Mouse (Mus musculus) thymus, adult 2 months (tissue): ENCODE data around the gene Dpp3. TPM values are rescaled to one million over a fixed set of nuclear protein-coding genes. Genes with fewer than 3 reads are reported as not detected.

ENCODE experiments used
- DNase-seq: peaks from one replicate; pipeline ENCODE4 v3.0.0; 2021
- H3K27ac ChIP-seq: fragments of 200-500 bp; 2 replicates; pipeline ENCODE4 v1.5.1; 2012; ENCODE audit warnings: low read length, control low read depth; ENCODE audit not compliant: control insufficient read depth, insufficient read depth
- H3K27me3 ChIP-seq: fragments of 200-500 bp; 2 replicates; pipeline ENCODE4 v1.6.1; 2012; ENCODE audit warnings: mild to moderate bottlenecking, low read length, moderate library complexity, mixed read lengths; ENCODE audit not compliant: control insufficient read depth, insufficient read depth
- H3K36me3 ChIP-seq: fragments of 200-500 bp; 2 replicates; pipeline ENCODE4 v1.6.1; 2012; ENCODE audit warnings: mild to moderate bottlenecking, low read length, moderate library complexity; ENCODE audit not compliant: control insufficient read depth, insufficient read depth
- H3K4me1 ChIP-seq: fragments of 200-500 bp; replicated peaks from 2 replicates; pipeline ENCODE4 v1.6.1; 2012; ENCODE audit warnings: low read length; ENCODE audit not compliant: control insufficient read depth, insufficient read depth
- H3K4me3 ChIP-seq: fragments of 200-500 bp; 2 replicates; pipeline ENCODE4 v1.5.1; 2012; ENCODE audit warnings: mild to moderate bottlenecking, low read length, control low read depth, moderate library complexity; ENCODE audit not compliant: control insufficient read depth, insufficient read depth
- CTCF ChIP-seq: fragments of 200-500 bp; IDR thresholded peaks from 2 replicates; pipeline ENCODE4 v1.5.1; 2012; ENCODE audit warnings: mild to moderate bottlenecking, control low read depth, low read length, moderate library complexity, borderline replicate concordance; ENCODE audit not compliant: control insufficient read depth, poor library complexity, insufficient read depth; ENCODE audit errors: extremely low read depth
- POLR2A ChIP-seq: fragments of 200-500 bp; IDR thresholded peaks from 2 replicates; pipeline ENCODE4 v1.6.1; 2012; ENCODE audit warnings: mild to moderate bottlenecking, low read length, control low read depth, moderate library complexity; ENCODE audit not compliant: control insufficient read depth, poor library complexity, insufficient read depth; ENCODE audit errors: extremely low read depth
- WGBS: fragments of 180-500 bp; shearing (Covaris S2); methylation state at CpG from one replicate; pipeline ENCODE4 v1.1.7; 2018; 5-methylcytosine and 5-hydroxymethylcytosine counted together
- polyA plus RNA-seq: library from polyadenylated mRNA; depleted of rRNA; stranded (reverse); fragments of >200 nt; gene quantifications from 2 replicates; pipeline ENCODE4 v1.2.3, GENCODE M21; 2012

Gene Dpp3
- polyA plus RNA-seq, 1 experiment, result 153 TPM

DNA sequence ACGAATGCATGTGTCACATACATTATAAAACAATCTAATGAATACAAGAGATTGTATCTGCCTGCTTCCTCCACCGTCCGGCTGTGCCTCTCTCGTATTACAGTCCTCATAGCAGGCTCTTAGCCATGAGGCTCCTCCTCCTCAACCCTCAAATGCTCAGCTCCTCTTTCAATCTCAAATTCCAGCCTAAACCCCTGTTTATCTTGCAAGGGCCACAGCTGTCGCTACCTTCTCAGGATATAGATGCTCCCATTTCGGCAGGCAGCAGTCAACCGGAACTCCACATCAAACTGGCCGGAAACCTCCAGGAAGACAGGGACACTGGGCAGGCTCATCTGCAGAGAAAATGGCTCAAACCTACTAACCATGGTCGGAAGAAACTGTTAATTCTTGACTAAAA lies 29.1 kb downstream of the Dpp3 start:
- Histone ChIP-seq H3K27me3 (no peaks in the 10 kb centered on the region), H3K4me1 (no peaks in the 10 kb centered on the region), H3K27ac (no peak overlapping the region), H3K4me3 (no peak overlapping the region), H3K36me3 (no peaks in the 10 kb centered on the region)
- TF ChIP-seq POLR2A (no peak), CTCF (no peak)
- 92% methylated on average over 9 of the region's 9 CpGs for WGBS
- DNase-seq, result no peak

DNA sequence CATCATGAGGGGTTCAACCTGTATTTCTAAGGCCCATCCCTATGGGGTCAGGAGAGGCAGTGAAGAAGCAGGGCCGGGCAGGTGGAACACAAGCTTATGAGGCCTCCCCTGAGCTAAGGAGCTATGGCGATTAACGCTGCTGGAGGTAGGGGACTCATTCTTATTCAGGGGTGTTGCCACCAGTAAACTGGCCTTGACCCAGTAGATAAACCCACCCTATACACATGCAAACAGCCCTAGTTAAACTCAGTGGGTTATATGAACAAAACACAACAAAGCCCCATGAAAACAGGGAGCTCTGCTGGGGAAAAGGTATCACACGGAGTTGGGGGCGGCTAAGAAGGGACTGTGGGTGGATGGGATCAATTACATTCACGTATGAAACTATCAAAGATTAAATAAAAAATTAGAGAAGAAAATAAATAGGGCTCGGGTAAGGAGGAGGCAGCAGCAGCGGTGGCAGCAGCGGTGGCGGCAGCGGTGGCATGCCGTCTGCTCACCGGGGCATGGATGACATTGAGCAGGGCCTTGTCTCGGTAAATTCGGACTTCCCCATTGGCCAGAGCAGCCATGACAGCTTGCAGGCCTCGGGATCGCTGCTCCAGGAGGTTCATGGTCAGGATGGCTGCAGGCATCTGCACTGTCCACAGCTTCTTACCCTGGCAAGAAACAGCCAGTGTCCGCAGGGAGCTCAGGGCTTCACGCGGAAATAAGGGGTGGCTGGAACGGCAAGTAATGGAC lies 31.1 kb downstream of the Dpp3 start:
- Histone ChIP-seq H3K36me3 (no peaks in the 10 kb centered on the region), H3K27ac (no peak overlapping the region), H3K4me3 (no peak overlapping the region), H3K4me1 (no peaks in the 10 kb centered on the region), H3K27me3 (no peaks in the 10 kb centered on the region)
- no peak for DNase-seq
- TF ChIP-seq CTCF, result no peak
- no peak for TF ChIP-seq POLR2A
- WGBS, result 91% methylated on average over 21 of the region's 21 CpGs

DNA sequence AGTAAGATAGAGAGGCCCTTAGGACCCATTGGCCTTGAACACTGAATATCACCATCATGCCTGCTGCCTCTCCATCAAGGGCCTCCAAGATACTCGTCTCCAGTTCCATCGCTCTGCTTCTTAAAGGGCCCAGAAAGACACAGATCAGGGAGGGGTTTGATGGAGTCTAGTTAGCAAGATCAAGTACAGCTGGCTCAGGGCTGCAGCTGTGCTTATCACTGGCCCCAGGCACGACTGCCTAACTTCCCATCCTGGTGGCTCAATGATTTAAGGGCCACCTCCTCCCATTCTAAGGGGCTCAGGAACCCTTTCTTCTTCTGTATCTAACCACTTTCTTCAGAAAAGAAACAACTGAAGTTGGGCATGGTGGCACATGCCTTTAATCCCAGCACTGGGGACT lies 36.3 kb downstream of the Dpp3 start:
- Histone ChIP-seq H3K4me1 (no peaks in the 10 kb centered on the region), H3K4me3 (no peak overlapping the region), H3K36me3 (no peaks in the 10 kb centered on the region), H3K27me3 (no peaks in the 10 kb centered on the region), H3K27ac (no peak overlapping the region)
- DNase-seq, result no peak
- TF ChIP-seq POLR2A (no peak), CTCF (no peak)
- 75% methylated on average over 3 of the region's 3 CpGs for WGBS

DNA sequence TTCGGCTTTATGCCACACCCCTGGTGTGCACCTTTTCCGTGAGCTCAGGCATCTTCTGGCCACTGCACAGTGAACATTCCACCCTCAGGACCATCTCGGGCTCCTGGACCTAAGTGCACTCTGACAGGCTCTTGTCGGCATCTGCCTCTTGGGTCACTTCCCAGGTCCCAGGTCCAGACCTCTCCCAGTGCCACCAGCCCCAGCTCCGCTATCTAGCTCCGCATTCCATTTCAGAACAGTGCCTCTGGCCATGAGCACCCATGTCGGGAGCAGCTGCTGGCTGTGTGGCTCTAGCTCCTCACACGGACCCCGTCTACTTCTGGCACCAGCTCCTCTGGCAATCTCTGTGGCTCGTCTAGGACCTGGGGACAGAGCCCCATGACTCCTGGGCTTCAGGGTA lies 38.3 kb downstream of the Dpp3 start:
- 94% methylated on average over 10 of the region's 10 CpGs for WGBS
- DNase-seq, result no peak
- H3K4me3 ChIP-seq, result no peak overlapping the region

DNA sequence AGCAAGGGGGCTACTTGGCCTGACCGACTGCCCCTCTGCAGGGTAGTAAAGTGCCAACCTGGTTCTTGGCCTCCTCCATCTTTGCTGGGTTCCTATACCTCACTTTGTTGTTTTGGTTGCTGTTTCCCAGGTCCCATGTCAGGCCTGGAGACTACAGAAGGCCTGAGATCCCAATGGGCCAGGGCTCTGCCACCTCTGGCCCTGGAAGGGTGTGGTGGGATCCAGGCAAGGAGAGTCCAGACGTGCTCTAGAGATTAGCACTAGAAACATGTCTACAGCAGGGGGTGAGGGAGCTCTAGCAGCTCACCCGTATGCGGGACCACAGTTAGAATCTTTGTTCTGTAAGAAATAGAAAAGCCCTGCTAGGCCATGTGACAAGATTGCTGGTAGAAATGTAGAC lies 44.1 kb downstream of the Dpp3 start:
- Histone ChIP-seq H3K4me3 (no peak overlapping the region), H3K27ac (no peak overlapping the region), H3K27me3 (no peaks in the 10 kb centered on the region), H3K4me1 (peaks cover 2% of the 10 kb centered on the region), H3K36me3 (no peaks in the 10 kb centered on the region)
- WGBS, result 92% methylated on average over 4 of the region's 4 CpGs
- DNase-seq, result no peak
- TF ChIP-seq CTCF (no peak), POLR2A (no peak)

More for the DNA sequence above, 38.3 kb downstream of the Dpp3 start:
- no peaks in the 10 kb centered on the region for H3K27me3 ChIP-seq
- TF ChIP-seq POLR2A (no peak), CTCF (no peak)
- no peaks in the 10 kb centered on the region for H3K4me1 ChIP-seq
- no peak overlapping the region for H3K27ac ChIP-seq
- H3K36me3 ChIP-seq, result no peaks in the 10 kb centered on the region

DNA sequence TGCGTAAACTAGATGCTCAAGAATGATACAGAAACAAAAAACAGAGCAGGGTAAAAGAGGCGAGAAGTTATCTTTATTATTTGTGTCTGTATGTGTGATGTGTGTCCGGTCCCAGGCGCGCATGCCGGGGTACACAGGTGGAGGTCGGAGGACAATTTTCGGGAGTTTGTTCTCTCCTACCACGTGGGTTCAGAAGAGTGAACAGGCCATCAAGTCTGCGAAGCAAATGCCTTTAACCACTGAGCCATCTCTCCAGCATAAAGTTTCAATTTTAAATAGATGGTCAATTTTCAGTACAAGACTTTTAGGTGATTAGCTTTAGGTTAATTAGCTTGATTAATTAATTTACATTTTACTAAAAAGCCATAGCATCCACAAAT lies 48.8 kb downstream of the Dpp3 start:
- TF ChIP-seq CTCF (no peak), POLR2A (no peak)
- no peaks in the 10 kb centered on the region for H3K36me3 ChIP-seq
- H3K4me1 ChIP-seq, result peaks cover 11% of the 10 kb centered on the region
- no peak overlapping the region for H3K27ac ChIP-seq
- DNase-seq, result no peak
- H3K27me3 ChIP-seq, result no peaks in the 10 kb centered on the region; the same call in 1 of the 2 replicates
- no peak overlapping the region for H3K4me3 ChIP-seq
- 75% methylated on average over 10 of the region's 10 CpGs for WGBS
